21 mouse cellular contexts compared by ENCODE assay signal in the genomic region with DNA sequence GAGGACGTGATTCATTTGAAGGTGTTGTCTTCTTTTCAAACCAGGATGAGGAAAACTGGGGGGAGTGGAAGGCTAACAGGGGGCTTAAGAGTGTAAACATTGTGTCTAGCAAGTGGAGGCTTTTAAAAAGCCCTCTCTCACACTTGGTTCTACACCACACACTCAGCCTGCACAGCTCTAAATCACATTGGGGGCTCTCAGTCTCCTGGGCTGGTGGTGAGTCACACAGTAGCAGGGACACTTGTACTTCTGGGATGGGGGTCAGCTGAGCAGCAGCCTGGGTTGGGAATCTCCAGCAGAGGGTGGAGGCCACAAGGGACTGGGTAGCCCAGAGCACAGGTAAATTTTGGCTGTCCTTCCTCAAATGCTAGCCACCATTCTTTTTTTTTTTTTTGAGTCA.
A peak's percentile ranks its signal among the peaks of the same experiment; 100 is the strongest.
DNase-seq lines count a peak whose midpoint lies in the region; ATAC-seq and TF ChIP-seq lines count a peak whose summit lies in the region.
"Had no signal": no experiment of that assay in that cellular context is flagged by ENCODE, and none has a peak within 500 bp of the region (broad histone marks: within the 10 kb centered on the region; RNA-seq: fewer than 3 reads in every experiment).

No protein-coding gene starts in this region.

- no peak for DNase-seq in embryonic facial prominence, embryonic 10.5 days (ENCODE audit: low spot score)
- no peak for DNase-seq in midbrain, embryonic 10.5 days (ENCODE audit: low spot score)
- DNase-seq in midbrain, postnatal 0 days (ENCODE audit: low spot score), result no peak
- no peak for DNase-seq in layer of hippocampus, adult 8-10 months (ENCODE audit: low spot score in 2 of 2)
- DNase-seq: adrenal gland, postnatal 36 days; cerebellum, adult 9-11 months; gastrocnemius, postnatal 36 days; heart, postnatal 36 days; kidney, adult 9 months; kidney, postnatal 14 days; layer of hippocampus, postnatal 36 days; thymus, adult 18-20 months; thymus, postnatal 36 days had no signal

- H3K36me3 ChIP-seq in embryonic facial prominence, embryonic 12.5 days, result no peaks in the 10 kb centered on the region
- no peaks in the 10 kb centered on the region for H3K36me3 ChIP-seq in embryonic facial prominence, embryonic 10.5 days (replicated peaks)
- no peaks in the 10 kb centered on the region for H3K36me3 ChIP-seq in midbrain, embryonic 10.5 days
- no peaks in the 10 kb centered on the region for H3K36me3 ChIP-seq in midbrain, postnatal 0 days (ENCODE audit: insufficient read depth, low read length)
- H3K36me3 ChIP-seq in forebrain, embryonic 13.5 days (ENCODE audit: poor library complexity, severe bottlenecking), result no peaks in the 10 kb centered on the region
- no peaks in the 10 kb centered on the region for H3K36me3 ChIP-seq in midbrain, embryonic 15.5 days (replicated peaks)
- H3K36me3 ChIP-seq: heart, embryonic 15.5 days had no signal

- H3K9me3 ChIP-seq in embryonic facial prominence, embryonic 12.5 days, result no peaks in the 10 kb centered on the region
- no peaks in the 10 kb centered on the region for H3K9me3 ChIP-seq in embryonic facial prominence, embryonic 10.5 days
- no peaks in the 10 kb centered on the region for H3K9me3 ChIP-seq in midbrain, embryonic 10.5 days (replicated peaks)
- no peaks in the 10 kb centered on the region for H3K9me3 ChIP-seq in midbrain, postnatal 0 days (ENCODE audit: low read length)
- no peaks in the 10 kb centered on the region for H3K9me3 ChIP-seq in forebrain, embryonic 13.5 days (replicated peaks)
- no peaks in the 10 kb centered on the region for H3K9me3 ChIP-seq in midbrain, embryonic 15.5 days
- H3K9me3 ChIP-seq: heart, embryonic 15.5 days had no signal

- no peak overlapping the region for H3K9ac ChIP-seq in embryonic facial prominence, embryonic 12.5 days
- H3K9ac ChIP-seq in midbrain, postnatal 0 days (replicated peaks; ENCODE audit: low read length, poor library complexity, severe bottlenecking), result no peak overlapping the region
- no peak overlapping the region for H3K9ac ChIP-seq in forebrain, embryonic 13.5 days
- no peak overlapping the region for H3K9ac ChIP-seq in midbrain, embryonic 15.5 days
- H3K9ac ChIP-seq: heart, embryonic 15.5 days had no signal

- WGBS in embryonic facial prominence, embryonic 12.5 days, result 3% methylated on average over 1 of the region's 1 CpGs
- 7% methylated on average over 1 of the region's 1 CpGs for WGBS in embryonic facial prominence, embryonic 10.5 days
- WGBS in midbrain, embryonic 10.5 days, result 9% methylated on average over 1 of the region's 1 CpGs
- 0% methylated on average over 1 of the region's 1 CpGs for WGBS in midbrain, postnatal 0 days
- WGBS in forebrain, embryonic 13.5 days, result 10% methylated on average over 1 of the region's 1 CpGs
- WGBS in midbrain, embryonic 15.5 days, result 16% methylated on average over 1 of the region's 1 CpGs

- no peak overlapping the region for H3K4me3 ChIP-seq in embryonic facial prominence, embryonic 12.5 days
- no peak overlapping the region for H3K4me3 ChIP-seq in embryonic facial prominence, embryonic 10.5 days
- H3K4me3 ChIP-seq in midbrain, embryonic 10.5 days, result no peak overlapping the region
- H3K4me3 ChIP-seq in midbrain, postnatal 0 days (ENCODE audit: low read depth, low read length), result no peak overlapping the region
- H3K4me3 ChIP-seq in forebrain, embryonic 13.5 days, result no peak overlapping the region
- H3K4me3 ChIP-seq in midbrain, embryonic 15.5 days, result no peak overlapping the region
- H3K4me3 ChIP-seq: heart, embryonic 15.5 days had no signal

- H3K27ac ChIP-seq in embryonic facial prominence, embryonic 12.5 days, result no peak overlapping the region
- no peak overlapping the region for H3K27ac ChIP-seq in embryonic facial prominence, embryonic 10.5 days (replicated peaks)
- H3K27ac ChIP-seq in midbrain, embryonic 10.5 days (replicated peaks), result 0 out of 2 replicates have a peak overlapping the region, but pooled peaks have one; percentile 13
- no peak overlapping the region for H3K27ac ChIP-seq in midbrain, postnatal 0 days (ENCODE audit: low read depth, low read length)
- no peak overlapping the region for H3K27ac ChIP-seq in forebrain, embryonic 13.5 days
- no peak overlapping the region for H3K27ac ChIP-seq in midbrain, embryonic 15.5 days
- H3K27ac ChIP-seq: heart, embryonic 15.5 days; macrophage had no signal

- no peak for TF ChIP-seq CTCF in midbrain, postnatal 0 days (IDR thresholded peaks at IDR 0.05)

- H3K27me3 ChIP-seq in embryonic facial prominence, embryonic 12.5 days, result no peaks in the 10 kb centered on the region
- no peaks in the 10 kb centered on the region for H3K27me3 ChIP-seq in embryonic facial prominence, embryonic 10.5 days (replicated peaks; ENCODE audit: low read depth, poor library complexity, severe bottlenecking)
- peaks cover 10% of the 10 kb centered on the region; the same call in 1 of the 2 replicates for H3K27me3 ChIP-seq in midbrain, embryonic 10.5 days (ENCODE audit: low read depth, poor library complexity, severe bottlenecking)
- H3K27me3 ChIP-seq in midbrain, postnatal 0 days (ENCODE audit: insufficient read depth, low read length), result no peaks in the 10 kb centered on the region
- H3K27me3 ChIP-seq in forebrain, embryonic 13.5 days, result no peaks in the 10 kb centered on the region
- no peaks in the 10 kb centered on the region for H3K27me3 ChIP-seq in midbrain, embryonic 15.5 days (replicated peaks)
- H3K27me3 ChIP-seq: heart, embryonic 15.5 days had no signal

- no peaks in the 10 kb centered on the region for H3K4me1 ChIP-seq in embryonic facial prominence, embryonic 12.5 days
- peaks cover 9% of the 10 kb centered on the region for H3K4me1 ChIP-seq in embryonic facial prominence, embryonic 10.5 days
- peaks cover 20% of the 10 kb centered on the region for H3K4me1 ChIP-seq in midbrain, embryonic 10.5 days
- H3K4me1 ChIP-seq in midbrain, postnatal 0 days (ENCODE audit: insufficient read depth, low read length), result no peaks in the 10 kb centered on the region
- peaks cover 14% of the 10 kb centered on the region for H3K4me1 ChIP-seq in forebrain, embryonic 13.5 days
- H3K4me1 ChIP-seq in midbrain, embryonic 15.5 days, result peaks cover 8% of the 10 kb centered on the region
- H3K4me1 ChIP-seq: heart, embryonic 15.5 days had no signal

- ATAC-seq in embryonic facial prominence, embryonic 12.5 days (ENCODE audit: insufficient number of reproducible peaks, insufficient read depth, low FRiP score, low TSS enrichment), result 0 out of 2 replicates have a peak, but pooled peaks have one; percentile 67
- ATAC-seq in midbrain, postnatal 0 days (ENCODE audit: low FRiP score), result no peak
- ATAC-seq in forebrain, embryonic 13.5 days, result peak; percentile 34; the same call in 1 of the 2 replicates
- 0 out of 2 replicates have a peak, but pooled peaks have one; percentile 20 for ATAC-seq in midbrain, embryonic 15.5 days (replicated peaks)
- ATAC-seq: hindbrain, embryonic 16.5 days; intestine, embryonic 16.5 days; lung, postnatal 0 days had no signal

- H3K4me2 ChIP-seq in embryonic facial prominence, embryonic 12.5 days (replicated peaks), result no peak overlapping the region
- no peak overlapping the region for H3K4me2 ChIP-seq in midbrain, postnatal 0 days (ENCODE audit: low read depth, low read length, poor library complexity, severe bottlenecking)
- peak overlapping the region; percentile 28 for H3K4me2 ChIP-seq in forebrain, embryonic 13.5 days
- no peak overlapping the region for H3K4me2 ChIP-seq in midbrain, embryonic 15.5 days
- H3K4me2 ChIP-seq: heart, embryonic 15.5 days had no signal
